Mouse (Mus musculus) ES-E14 (cell line): ENCODE measurements at regions not wholly inside any gene's neighbourhood (a gene's known extent, or its start where the extent isn't known, plus 50 kb on each side); places are given as distances from the start of the nearest gene placed in this dataset.

Experiments used
- DNase-seq: peaks from one replicate; pipeline ENCODE4 v3.0.0-alpha.2; 2013; ENCODE audit warnings: low read depth, low spot score
- H3K27ac ChIP-seq: 2 replicates; pipeline ENCODE4 v1.5.1; 2012; ENCODE audit warnings: low read depth, mild to moderate bottlenecking, low read length, moderate library complexity, mixed read lengths; ENCODE audit not compliant: poor library complexity, insufficient read depth, severe bottlenecking
- H3K36me3 ChIP-seq: 2 replicates; pipeline ENCODE4 v1.6.1; 2012; ENCODE audit warnings: mild to moderate bottlenecking, low read length, moderate library complexity, mixed read lengths; ENCODE audit not compliant: control insufficient read depth, poor library complexity, insufficient read depth, severe bottlenecking
- H3K4me1 ChIP-seq, 2 experiments: fragments of 150-350 bp in 1 of 2; sonication (generic) in 1 of 2; 2 replicates each; pipeline ENCODE4 v1.6.1; 2012; ENCODE audit warnings: low read length in 2 of 2, mild to moderate bottlenecking in 1 of 2, mixed read lengths in 1 of 2; ENCODE audit not compliant: control insufficient read depth in 2 of 2, insufficient read depth in 2 of 2, poor library complexity in 1 of 2
- H3K4me3 ChIP-seq, 2 experiments: fragments of 150-350 bp in 1 of 2; sonication (generic) in 1 of 2; 2 replicates each; pipeline ENCODE4 v1.5.1; 2012; ENCODE audit warnings: low read length in 2 of 2, low read depth in 1 of 2, mild to moderate bottlenecking in 1 of 2, mixed read lengths in 1 of 2; ENCODE audit not compliant: insufficient read depth in 1 of 2, poor library complexity in 1 of 2, severe bottlenecking in 1 of 2
- H3K9ac ChIP-seq: 2 replicates; pipeline ENCODE4 v1.6.1; 2012; ENCODE audit warnings: low read depth, mild to moderate bottlenecking, low read length, mixed read lengths; ENCODE audit not compliant: poor library complexity, insufficient read depth, severe bottlenecking
- H3K9me3 ChIP-seq: fragments of 150-350 bp; sonication (generic); 2 replicates; pipeline ENCODE4 v1.6.1; 2012; ENCODE audit warnings: low read depth, mild to moderate bottlenecking, low read length; ENCODE audit not compliant: control insufficient read depth, insufficient read depth
- CHD2 ChIP-seq: IDR thresholded peaks from 2 replicates; pipeline ENCODE4 v1.6.1; 2014; ENCODE audit warnings: mild to moderate bottlenecking, low read depth, low read length, inconsistent platforms
- ZC3H11A ChIP-seq: IDR thresholded peaks from 2 replicates; pipeline ENCODE4 v1.6.1; 2012; ENCODE audit warnings: low read depth, mild to moderate bottlenecking, inconsistent platforms, low read length, borderline replicate concordance
- in situ Hi-C, 2 experiments: fragments of 600-800 bp; cut with MboI; formaldehyde crosslinking; loops; one replicate each; pipeline ENCODE4 v1.15.1; 2025; ENCODE audit warnings: low sequenced_read_pairs in 2 of 2, inconsistent platforms in 1 of 2; ENCODE audit not compliant: unreplicated experiment in 2 of 2

- H3K4me1 ChIP-seq: no peaks in the 10 kb centered on the region
- in situ Hi-C loops: no loop called here
- H3K4me3 ChIP-seq: no peak overlapping the region
- TF ChIP-seq CHD2 (no peak), ZC3H11A (peak; percentile 80; the same call in 1 of the 2 replicates)
- H3K9me3 ChIP-seq: no peaks in the 10 kb centered on the region
- H3K27ac ChIP-seq: no peak overlapping the region
- H3K9ac ChIP-seq: no peak overlapping the region
- DNase-seq: peak; percentile 39
- H3K36me3 ChIP-seq: no peaks in the 10 kb centered on the region
Measured at GRCm38 (mm10) chr1:176331344-176331743, 56.2 kb upstream of the Pld5 start.
